Mouse (Mus musculus): Measurements from ENCODE around the gene Gm9945. TPM values are rescaled to one million over a fixed set of nuclear protein-coding genes. Genes with fewer than 3 reads are reported as not detected.

Gm9945 gene
- polyA plus RNA-seq, 1 experiment = 0.15 TPM

GRCm38 (mm10) chr11:53521821-53522131 is 41.8 kb downstream of the Gm9945 start:
- no peak for TF ChIP-seq GATA1 (IDR thresholded peaks at IDR 0.05; ENCODE audit: low read length)

- TF ChIP-seq GATA1 (IDR thresholded peaks at IDR 0.05; ENCODE audit: low read length) = no peak
Measured at GRCm38 (mm10) chr11:53522362-53522761, 42.4 kb downstream of the Gm9945 start.

GRCm38 (mm10) chr11:53522930-53523329 is 43.0 kb downstream of the Gm9945 start:
- no peak for TF ChIP-seq GATA1 (IDR thresholded peaks at IDR 0.05; ENCODE audit: low read length)

GRCm38 (mm10) chr11:53523545-53524405 is 43.8 kb downstream of the Gm9945 start:
- no peak for TF ChIP-seq GATA1 (IDR thresholded peaks at IDR 0.05; ENCODE audit: low read length)

GRCm38 (mm10) chr11:53524905-53525304 is 44.9 kb downstream of the Gm9945 start:
- TF ChIP-seq GATA1 (IDR thresholded peaks at IDR 0.05; ENCODE audit: low read length) = no peak

- no peak for TF ChIP-seq GATA1 (IDR thresholded peaks at IDR 0.05; ENCODE audit: low read length)
Measured at GRCm38 (mm10) chr11:53525461-53525860, 45.5 kb downstream of the Gm9945 start.

- no peak for TF ChIP-seq GATA1 (IDR thresholded peaks at IDR 0.05; ENCODE audit: low read length)
Measured at GRCm38 (mm10) chr11:53528397-53529252, 48.7 kb downstream of the Gm9945 start.

- TF ChIP-seq GATA1 (IDR thresholded peaks at IDR 0.05; ENCODE audit: low read length) = no peak
Measured at GRCm38 (mm10) chr11:53529253-53529557, 49.2 kb downstream of the Gm9945 start.

- TF ChIP-seq GATA1 (IDR thresholded peaks at IDR 0.05; ENCODE audit: low read length) = no peak
Measured at GRCm38 (mm10) chr11:53530001-53530400, 50.0 kb downstream of the Gm9945 start.

Other genes with a start within 250 kb of the Gm9945 start
- 51.3 and 51.9 TPM in 2 replicates for gene Hspa4, start 179.7 kb upstream of the Gm9945 start, polyA plus RNA-seq (2012)
- 1.4 and 2.3 TPM in 2 replicates for gene Zcchc10, start 155.5 kb upstream of the Gm9945 start, polyA plus RNA-seq (2012)
- gene Aff4, start 129.3 kb upstream of the Gm9945 start, polyA plus RNA-seq (2012) = 4.1 and 4.5 TPM in 2 replicates
- gene Leap2, start 57.0 kb upstream of the Gm9945 start, polyA plus RNA-seq (2012) = not detected in 2 replicates
- 217 and 299 TPM in 2 replicates for gene Uqcrq, start 49.3 kb upstream of the Gm9945 start, polyA plus RNA-seq (2012)
- 0.14 and 0.24 TPM in 2 replicates for gene Gdf9, start 49.1 kb upstream of the Gm9945 start, polyA plus RNA-seq (2012)
- not detected in 2 replicates for gene Gm10447, start 23.1 kb upstream of the Gm9945 start, polyA plus RNA-seq (2012)
- gene Shroom1, start 23.0 kb upstream of the Gm9945 start, polyA plus RNA-seq (2012) = not detected in 2 replicates
- not detected in 2 replicates for gene Gm9837, start 9.7 kb upstream of the Gm9945 start, polyA plus RNA-seq (2012)
- 12.6 and 15.6 TPM in 2 replicates for gene Sowaha, start 108 bp downstream of the Gm9945 start, polyA plus RNA-seq (2012)
- gene Sept8, start 39.1 kb downstream of the Gm9945 start, polyA plus RNA-seq (2012) = 208 and 239 TPM in 2 replicates
- gene Kif3a, start 87.2 kb downstream of the Gm9945 start, polyA plus RNA-seq (2012) = 6.9 and 7.2 TPM in 2 replicates
- 0.81 TPM in 1 of 2 replicates, not detected in the other for gene Il4, start 138.5 kb downstream of the Gm9945 start, polyA plus RNA-seq (2012)
- not detected in 2 replicates for gene Il13, start 154.5 kb downstream of the Gm9945 start, polyA plus RNA-seq (2012)
- gene Rad50, start 227.2 kb downstream of the Gm9945 start, polyA plus RNA-seq (2012) = 16.0 and 16.3 TPM in 2 replicates
- gene Il5, start 240.6 kb downstream of the Gm9945 start, polyA plus RNA-seq (2012) = not detected in 2 replicates

Measured in G1E-ER4 (cell line).